Mouse (Mus musculus): ENCODE measurements around the gene Clec2g. TPM values are rescaled to one million over a fixed set of nuclear protein-coding genes. Genes with fewer than 3 reads are reported as not detected.
"Not testable (repeated sequence)": the region's sequence is repeated elsewhere in the genome, so short reads cannot be mapped to it uniquely, and the experiment has no call there.

Clec2g gene
- polyA plus RNA-seq, 1 experiment: not detected

- H3K4me1 ChIP-seq: peaks cover 5% of the 10 kb centered on the region; the same call in 1 of the 2 replicates
- no peaks in the 10 kb centered on the region for H3K27me3 ChIP-seq (replicated peaks)
- TF ChIP-seq GATA1 (IDR thresholded peaks at IDR 0.05; ENCODE audit: borderline replicate concordance, low read length) (no peak), FLI1 (IDR thresholded peaks at IDR 0.05; ENCODE audit: low read length) (no peak)
- peaks cover 8% of the 10 kb centered on the region for H3K9me3 ChIP-seq
- H3K4me3 ChIP-seq (replicated peaks): peak overlapping the region; percentile 38
- H3K36me3 ChIP-seq (replicated peaks; ENCODE audit: low read length): peaks cover 2% of the 10 kb centered on the region
These were observed 7.7 kb downstream of the Clec2g start for GRCm38 (mm10) chr6:128941646-128942421.

- peaks cover 5% of the 10 kb centered on the region; the same call in 1 of the 2 replicates for H3K4me1 ChIP-seq
- no peak overlapping the region for H3K4me3 ChIP-seq (replicated peaks)
- TF ChIP-seq GATA1 (IDR thresholded peaks at IDR 0.05; ENCODE audit: borderline replicate concordance, low read length) (no peak), FLI1 (IDR thresholded peaks at IDR 0.05; ENCODE audit: low read length) (no peak)
- H3K9me3 ChIP-seq: peaks cover 8% of the 10 kb centered on the region
- peaks cover 2% of the 10 kb centered on the region for H3K36me3 ChIP-seq (replicated peaks; ENCODE audit: low read length)
- H3K27me3 ChIP-seq (replicated peaks): no peaks in the 10 kb centered on the region
These were observed 11.4 kb downstream of the Clec2g start for GRCm38 (mm10) chr6:128945564-128945963.

GRCm38 (mm10) chr6:128961110-128961509, 26.9 kb downstream of the Clec2g start:
- Histone ChIP-seq H3K36me3 (replicated peaks; ENCODE audit: low read length) (no peaks in the 10 kb centered on the region), H3K4me1 (peaks cover 8% of the 10 kb centered on the region), H3K4me3 (replicated peaks) (no peak overlapping the region), H3K27me3 (replicated peaks) (no peaks in the 10 kb centered on the region), H3K9me3 (no peaks in the 10 kb centered on the region)
- TF ChIP-seq GATA1 (IDR thresholded peaks at IDR 0.05; ENCODE audit: borderline replicate concordance, low read length) (no peak), FLI1 (IDR thresholded peaks at IDR 0.05; ENCODE audit: low read length) (no peak)

GRCm38 (mm10) chr6:128962108-128962507, 27.9 kb downstream of the Clec2g start:
- not testable (repeated sequence) for H3K4me3 ChIP-seq (replicated peaks); H3K4me1 ChIP-seq; H3K27me3 ChIP-seq (replicated peaks); H3K9me3 ChIP-seq; H3K36me3 ChIP-seq (replicated peaks; ENCODE audit: low read length)

GRCm38 (mm10) chr6:128964519-128964918, 30.3 kb downstream of the Clec2g start:
- TF ChIP-seq GATA1 (IDR thresholded peaks at IDR 0.05; ENCODE audit: borderline replicate concordance, low read length) (no peak), FLI1 (IDR thresholded peaks at IDR 0.05; ENCODE audit: low read length) (no peak)
- H3K9me3 ChIP-seq: no peaks in the 10 kb centered on the region
- H3K4me1 ChIP-seq: peaks cover 8% of the 10 kb centered on the region
- no peaks in the 10 kb centered on the region for H3K27me3 ChIP-seq (replicated peaks)
- no peaks in the 10 kb centered on the region for H3K36me3 ChIP-seq (replicated peaks; ENCODE audit: low read length)
- no peak overlapping the region for H3K4me3 ChIP-seq (replicated peaks)

- no peaks in the 10 kb centered on the region for H3K27me3 ChIP-seq (replicated peaks)
- TF ChIP-seq FLI1 (IDR thresholded peaks at IDR 0.05; ENCODE audit: low read length) (no peak), GATA1 (IDR thresholded peaks at IDR 0.05; ENCODE audit: borderline replicate concordance, low read length) (no peak)
- 0 out of 2 replicates have a peak, but pooled peaks cover 3% of the 10 kb centered on the region for H3K4me1 ChIP-seq
- no peaks in the 10 kb centered on the region for H3K36me3 ChIP-seq (replicated peaks; ENCODE audit: low read length)
- H3K9me3 ChIP-seq: no peaks in the 10 kb centered on the region
- H3K4me3 ChIP-seq (replicated peaks): no peak overlapping the region
These were observed 34.3 kb downstream of the Clec2g start for GRCm38 (mm10) chr6:128968463-128968862.

GRCm38 (mm10) chr6:128969741-128970140, 35.6 kb downstream of the Clec2g start:
- no peaks in the 10 kb centered on the region for H3K36me3 ChIP-seq (replicated peaks; ENCODE audit: low read length)
- 0 out of 2 replicates have a peak, but pooled peaks cover 3% of the 10 kb centered on the region for H3K4me1 ChIP-seq
- no peaks in the 10 kb centered on the region for H3K27me3 ChIP-seq (replicated peaks)
- TF ChIP-seq FLI1 (IDR thresholded peaks at IDR 0.05; ENCODE audit: low read length) (no peak), GATA1 (IDR thresholded peaks at IDR 0.05; ENCODE audit: borderline replicate concordance, low read length) (no peak)
- H3K4me3 ChIP-seq (replicated peaks): no peak overlapping the region
- no peaks in the 10 kb centered on the region for H3K9me3 ChIP-seq

- not testable (repeated sequence) for H3K9me3 ChIP-seq; H3K4me1 ChIP-seq; H3K36me3 ChIP-seq (replicated peaks; ENCODE audit: low read length); H3K27me3 ChIP-seq (replicated peaks); H3K4me3 ChIP-seq (replicated peaks)
These were observed 36.6 kb downstream of the Clec2g start for GRCm38 (mm10) chr6:128970508-128971393.

- TF ChIP-seq GATA1 (IDR thresholded peaks at IDR 0.05; ENCODE audit: borderline replicate concordance, low read length): no peak
- no peak for TF ChIP-seq FLI1 (IDR thresholded peaks at IDR 0.05; ENCODE audit: low read length)
- Histone ChIP-seq H3K4me3 (replicated peaks) (no peak overlapping the region), H3K27me3 (replicated peaks) (no peaks in the 10 kb centered on the region), H3K9me3 (no peaks in the 10 kb centered on the region), H3K36me3 (replicated peaks; ENCODE audit: low read length) (no peaks in the 10 kb centered on the region), H3K4me1 (0 out of 2 replicates have a peak, but pooled peaks cover 3% of the 10 kb centered on the region)
These were observed 37.3 kb downstream of the Clec2g start for GRCm38 (mm10) chr6:128971394-128972039.

Measured in megakaryocyte, embryonic 14.5 days (primary cell).